Mouse (Mus musculus) midbrain, postnatal 0 days (tissue): ENCODE measurements around the gene Pga5. TPM values are rescaled to one million over a fixed set of nuclear protein-coding genes. Genes with fewer than 3 reads are reported as not detected.

ENCODE experiments used
- ATAC-seq: fragments of 200-750 bp; cut with Nextera tagmentation; 2 replicates; pipeline ENCODE4 v1.8.0; 2017; ENCODE audit warnings: moderate number of reproducible peaks, mild to moderate bottlenecking, moderate TSS enrichment, moderate library complexity; ENCODE audit not compliant: low FRiP score
- DNase-seq: peaks from one replicate; pipeline ENCODE4 v3.0.0-alpha.2; 2015; ENCODE audit warnings: low spot score
- H3K27ac ChIP-seq: fragments of 300-500 bp; sonication (generic); 2 replicates; pipeline ENCODE4 v1.5.1; 2014; ENCODE audit warnings: low read depth, mild to moderate bottlenecking, low read length, mixed read lengths
- H3K27me3 ChIP-seq: fragments of 300-500 bp; sonication (generic); 2 replicates; pipeline ENCODE4 v1.6.1; 2014; ENCODE audit warnings: low read length, control low read depth, mixed read lengths; ENCODE audit not compliant: insufficient read depth
- H3K36me3 ChIP-seq: fragments of 300-500 bp; sonication (generic); 2 replicates; pipeline ENCODE4 v1.6.1; 2014; ENCODE audit warnings: low read length, control low read depth, mixed read lengths; ENCODE audit not compliant: insufficient read depth
- H3K4me1 ChIP-seq: fragments of 300-500 bp; sonication (generic); 2 replicates; pipeline ENCODE4 v1.6.1; 2014; ENCODE audit warnings: mild to moderate bottlenecking, control low read depth, antibody characterized with exemption, low read length, mixed read lengths; ENCODE audit not compliant: insufficient read depth
- H3K4me2 ChIP-seq: fragments of 300-500 bp; sonication (generic); 2 replicates; pipeline ENCODE4 v1.6.1; 2014; ENCODE audit warnings: low read depth, mild to moderate bottlenecking, low read length, mixed read lengths; ENCODE audit not compliant: poor library complexity, severe bottlenecking
- H3K4me3 ChIP-seq: fragments of 300-500 bp; sonication (generic); 2 replicates; pipeline ENCODE4 v1.5.1; 2014; ENCODE audit warnings: low read depth, mild to moderate bottlenecking, low read length, moderate library complexity
- H3K9ac ChIP-seq: fragments of 300-500 bp; sonication (generic); replicated peaks from 2 replicates; pipeline ENCODE4 v1.6.1; 2014; ENCODE audit warnings: mild to moderate bottlenecking, low read length, moderate library complexity, mixed read lengths; ENCODE audit not compliant: poor library complexity, severe bottlenecking
- H3K9me3 ChIP-seq: fragments of 300-500 bp; sonication (generic); 2 replicates; pipeline ENCODE4 v1.6.1; 2016; ENCODE audit warnings: low read length, control low read depth
- CTCF ChIP-seq: IDR thresholded peaks from 2 replicates; pipeline ENCODE4 v1.5.1; 2016; ENCODE audit warnings: antibody characterized with exemption, mild to moderate bottlenecking
- WGBS: fragments of 180-500 bp; shearing (Covaris S2); extraction: QIAGEN DNeasy Blood & Tissue Kit; methylation state at CpG from one replicate; pipeline ENCODE4 v1.1.7; 2014; 5-methylcytosine and 5-hydroxymethylcytosine counted together
- polyA plus RNA-seq: library from polyadenylated mRNA; unstranded; fragments of >200 nt; fragmentation: Nextera tagmentation; extraction: Ambion mirVana; gene quantifications from 2 replicates; pipeline ENCODE4 v1.2.1, GENCODE M21; 2015
- total RNA-seq: library from RNA; depleted of rRNA; stranded (reverse); fragments of >200 nt; gene quantifications from 2 replicates; pipeline ENCODE4 v1.2.3, GENCODE M21; 2014

Gene Pga5
- total and polyA plus RNA-seq, 2 experiments from 2014 or later = not detected

- no peak overlapping the region for H3K9ac ChIP-seq
- 80% methylated on average over 3 of the region's 3 CpGs for WGBS
- no peaks in the 10 kb centered on the region for H3K9me3 ChIP-seq
- no peak for TF ChIP-seq CTCF
- DNase-seq = no peak
- H3K4me1 ChIP-seq = peaks cover 24% of the 10 kb centered on the region; the same call in 1 of the 2 replicates
- no peak overlapping the region for H3K27ac ChIP-seq
- H3K27me3 ChIP-seq = no peaks in the 10 kb centered on the region
- H3K4me3 ChIP-seq = no peak overlapping the region
- no peak for ATAC-seq
- H3K4me2 ChIP-seq = no peak overlapping the region
- no peaks in the 10 kb centered on the region for H3K36me3 ChIP-seq
Observed at GRCm38 (mm10) chr19:10691660-10692059, 13.8 kb upstream of the Pga5 start.

DNA sequence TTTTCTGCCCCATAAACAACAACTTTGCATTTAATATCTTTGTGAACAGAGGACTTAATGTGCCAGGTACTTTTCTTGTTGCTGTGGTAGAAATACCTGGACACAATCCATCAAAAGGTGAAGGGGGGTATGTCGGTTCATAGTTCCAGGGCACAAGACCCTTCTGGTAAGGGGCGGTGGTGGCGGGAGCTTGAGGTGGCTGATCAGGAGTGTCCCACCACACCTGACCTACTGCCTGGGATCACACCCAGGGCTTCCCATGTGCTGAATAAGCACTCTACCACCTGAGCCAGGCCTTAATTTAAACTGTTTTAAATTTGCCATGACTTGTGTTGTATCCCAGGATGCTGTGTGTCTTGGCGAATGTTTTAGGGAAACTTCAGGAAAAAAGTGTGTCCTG, 13.2 kb upstream of the Pga5 start:
- Histone ChIP-seq H3K4me1 (peaks cover 24% of the 10 kb centered on the region; the same call in 1 of the 2 replicates), H3K9me3 (no peaks in the 10 kb centered on the region), H3K27me3 (no peaks in the 10 kb centered on the region), H3K27ac (no peak overlapping the region), H3K9ac (no peak overlapping the region), H3K36me3 (no peaks in the 10 kb centered on the region), H3K4me3 (no peak overlapping the region), H3K4me2 (no peak overlapping the region)
- no peak for TF ChIP-seq CTCF
- DNase-seq = no peak
- 96% methylated on average over 4 of the region's 4 CpGs for WGBS
- no peak for ATAC-seq

DNA sequence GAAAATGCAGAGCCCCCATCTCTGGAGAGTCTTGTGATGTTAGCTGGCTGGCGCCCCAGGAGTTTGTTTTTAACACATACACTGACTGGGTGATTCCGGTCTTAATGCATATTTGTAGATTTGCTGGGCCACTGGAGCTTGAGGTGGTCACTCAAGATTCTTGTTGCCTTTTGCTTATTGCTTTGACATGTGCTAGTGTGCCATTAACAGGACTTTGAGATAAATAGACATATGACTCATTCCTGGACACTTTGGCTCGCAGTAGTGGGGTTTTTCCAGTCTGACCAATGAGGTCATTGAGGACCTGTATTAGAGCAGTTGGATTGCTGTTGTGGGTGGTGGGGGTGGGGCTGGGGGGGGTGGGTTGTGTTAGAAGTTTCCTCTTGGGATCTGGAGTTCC, 12.5 kb upstream of the Pga5 start:
- no peak overlapping the region for H3K9ac ChIP-seq
- ATAC-seq (no peak), DNase-seq (no peak)
- H3K9me3 ChIP-seq = no peaks in the 10 kb centered on the region
- TF ChIP-seq CTCF = no peak
- no peaks in the 10 kb centered on the region for H3K27me3 ChIP-seq
- H3K4me2 ChIP-seq = peak overlapping the region; percentile 24
- peaks cover 20% of the 10 kb centered on the region; the same call in 1 of the 2 replicates for H3K4me1 ChIP-seq
- no peak overlapping the region for H3K4me3 ChIP-seq
- no peaks in the 10 kb centered on the region for H3K36me3 ChIP-seq
- peak overlapping the region; percentile 96 for H3K27ac ChIP-seq
- WGBS = 75% methylated on average over 3 of the region's 3 CpGs

- 30% methylated on average over 5 of the region's 5 CpGs for WGBS
- Histone ChIP-seq H3K4me3 (peak overlapping the region; percentile 78), H3K27me3 (no peaks in the 10 kb centered on the region), H3K36me3 (no peaks in the 10 kb centered on the region), H3K27ac (peak overlapping the region; percentile 96), H3K9ac (peak overlapping the region; percentile 96), H3K9me3 (no peaks in the 10 kb centered on the region), H3K4me2 (peak overlapping the region; percentile 77), H3K4me1 (peaks cover 18% of the 10 kb centered on the region; the same call in 1 of the 2 replicates)
- DNase-seq (peak; percentile 66), ATAC-seq (no peak; the same call in 1 of the 2 replicates)
- no peak for TF ChIP-seq CTCF
Observed at GRCm38 (mm10) chr19:10689470-10690166, 11.7 kb upstream of the Pga5 start.

- no peaks in the 10 kb centered on the region for H3K36me3 ChIP-seq
- no peaks in the 10 kb centered on the region for H3K9me3 ChIP-seq
- ATAC-seq (peak; percentile 92), DNase-seq (peak; percentile 93)
- peak within 1 kb of the TSS; percentile 78 for H3K4me3 ChIP-seq
- H3K4me2 ChIP-seq = peak within 1 kb of the TSS; percentile 77
- under 1% methylated on average over 49 of the region's 74 CpGs for WGBS
- peaks cover 18% of the 10 kb centered on the region; the same call in 1 of the 2 replicates for H3K4me1 ChIP-seq
- peak within 1 kb of the TSS; percentile 96 for H3K27ac ChIP-seq
- peak within 1 kb of the TSS; percentile 96 for H3K9ac ChIP-seq
- no peaks in the 10 kb centered on the region for H3K27me3 ChIP-seq
- TF ChIP-seq CTCF = no peak; the same call in 1 of the 2 replicates
Observed at GRCm38 (mm10) chr19:10688537-10689352, 10.9 kb upstream of the Pga5 start, which contains the start of gene Vps37c. Gene Vps37c (plus strand): TSS chr19:10688735.
